Mouse (Mus musculus) forebrain, embryonic 14.5 days (tissue): ENCODE data around the gene Rnf150. TPM values are rescaled to one million over a fixed set of nuclear protein-coding genes. Genes with fewer than 3 reads are reported as not detected.
"Not testable (repeated sequence)": the region's sequence is repeated elsewhere in the genome, so short reads cannot be mapped to it uniquely, and the experiment has no call there.

Source experiments
- ATAC-seq: fragments of 200-750 bp; cut with Nextera tagmentation; 2 replicates; pipeline ENCODE4 v1.8.0; 2017; ENCODE audit warnings: mild to moderate bottlenecking, moderate library complexity
- DNase-seq: peaks from one replicate; pipeline ENCODE4 v3.0.0-alpha.2; 2015; ENCODE audit warnings: low spot score
- H3K27ac ChIP-seq: fragments of 300-500 bp; sonication (generic); 2 replicates; pipeline ENCODE4 v1.5.1; 2014; ENCODE audit warnings: low read depth, mild to moderate bottlenecking, control low read depth, low read length, moderate library complexity
- H3K27me3 ChIP-seq: fragments of 300-500 bp; sonication (generic); replicated peaks from 2 replicates; pipeline ENCODE4 v1.6.1; 2014; ENCODE audit warnings: low read length, control low read depth, mixed read lengths; ENCODE audit not compliant: control insufficient read depth, insufficient read depth
- H3K36me3 ChIP-seq: fragments of 300-500 bp; sonication (generic); 2 replicates; pipeline ENCODE4 v1.6.1; 2014; ENCODE audit warnings: low read length, control low read depth; ENCODE audit not compliant: control insufficient read depth, insufficient read depth
- H3K4me1 ChIP-seq: fragments of 300-500 bp; sonication (generic); 2 replicates; pipeline ENCODE4 v1.6.1; 2014; ENCODE audit warnings: antibody characterized with exemption, low read length, control low read depth; ENCODE audit not compliant: control insufficient read depth, insufficient read depth
- H3K4me2 ChIP-seq: fragments of 300-500 bp; sonication (generic); 2 replicates; pipeline ENCODE4 v1.6.1; 2014; ENCODE audit warnings: mild to moderate bottlenecking, control low read depth, low read length
- H3K4me3 ChIP-seq: fragments of 300-500 bp; sonication (generic); 2 replicates; pipeline ENCODE4 v1.5.1; 2014; ENCODE audit warnings: low read depth, low read length, control low read depth
- H3K9ac ChIP-seq: fragments of 300-500 bp; sonication (generic); 2 replicates; pipeline ENCODE4 v1.6.1; 2014; ENCODE audit warnings: mild to moderate bottlenecking, low read length, control low read depth, moderate library complexity
- H3K9me3 ChIP-seq: fragments of 300-500 bp; sonication (generic); replicated peaks from 2 replicates; pipeline ENCODE4 v1.6.1; 2016; ENCODE audit warnings: low read length, control low read depth, mixed read lengths; ENCODE audit not compliant: control insufficient read depth
- WGBS: fragments of 180-500 bp; shearing (Covaris S2); extraction: QIAGEN DNeasy Blood & Tissue Kit; methylation state at CpG from one replicate; pipeline ENCODE4 v1.1.7; 2014; 5-methylcytosine and 5-hydroxymethylcytosine counted together
- polyA plus RNA-seq: library from polyadenylated mRNA; unstranded; fragments of >200 nt; fragmentation: Nextera tagmentation; extraction: Ambion mirVana; gene quantifications from 2 replicates; pipeline ENCODE4 v1.2.1, GENCODE M21; 2014

Gene Rnf150
- polyA plus RNA-seq, 1 experiment from 2014 or later = 0.89 TPM

- Histone ChIP-seq H3K27ac (no peak overlapping the region), H3K4me2 (no peak overlapping the region), H3K9ac (no peak overlapping the region), H3K4me3 (no peak overlapping the region), H3K4me1 (no peaks in the 10 kb centered on the region), H3K36me3 (no peaks in the 10 kb centered on the region), H3K27me3 (no peaks in the 10 kb centered on the region), H3K9me3 (no peaks in the 10 kb centered on the region)
- ATAC-seq (no peak), DNase-seq (no peak)
- WGBS = 92% methylated on average over 1 of the region's 1 CpGs
These were observed 213.5 kb downstream of the Rnf150 start for GRCm38 (mm10) chr8:83076621-83077020.

- WGBS = 71% methylated on average over 2 of the region's 2 CpGs
These were observed 214.2 kb downstream of the Rnf150 start for GRCm38 (mm10) chr8:83077329-83077728.

GRCm38 (mm10) chr8:83078701-83079533, 215.8 kb downstream of the Rnf150 start:
- Histone ChIP-seq H3K9ac (no peak overlapping the region), H3K27me3 (no peaks in the 10 kb centered on the region), H3K4me2 (no peak overlapping the region), H3K4me3 (no peak overlapping the region), H3K27ac (no peak overlapping the region), H3K9me3 (no peaks in the 10 kb centered on the region), H3K36me3 (no peaks in the 10 kb centered on the region), H3K4me1 (no peaks in the 10 kb centered on the region)
- DNase-seq (no peak), ATAC-seq (no peak)
- WGBS = 90% methylated on average over 12 of the region's 12 CpGs

More at GRCm38 (mm10) chr8:83077329-83077728, 214.2 kb downstream of the Rnf150 start:
- H3K9ac ChIP-seq = no peak overlapping the region
- ATAC-seq (no peak), DNase-seq (no peak)
- no peak overlapping the region for H3K4me2 ChIP-seq
- H3K4me3 ChIP-seq = no peak overlapping the region
- no peaks in the 10 kb centered on the region for H3K36me3 ChIP-seq
- H3K27ac ChIP-seq = no peak overlapping the region
- H3K9me3 ChIP-seq = no peaks in the 10 kb centered on the region
- H3K4me1 ChIP-seq = no peaks in the 10 kb centered on the region
- H3K27me3 ChIP-seq = no peaks in the 10 kb centered on the region

- Histone ChIP-seq H3K9ac (no peak overlapping the region), H3K27ac (no peak overlapping the region), H3K36me3 (no peaks in the 10 kb centered on the region), H3K4me3 (no peak overlapping the region), H3K27me3 (no peaks in the 10 kb centered on the region), H3K4me2 (no peak overlapping the region), H3K9me3 (no peaks in the 10 kb centered on the region), H3K4me1 (no peaks in the 10 kb centered on the region)
- ATAC-seq = 0 out of 2 replicates have a peak, but pooled peaks have one; percentile 32
- 89% methylated on average over 5 of the region's 5 CpGs for WGBS
- DNase-seq = no peak
These were observed 216.3 kb downstream of the Rnf150 start for GRCm38 (mm10) chr8:83079534-83079844.

- WGBS = 78% methylated on average over 4 of the region's 4 CpGs
- DNase-seq (no peak), ATAC-seq (no peak)
- no peaks in the 10 kb centered on the region for H3K36me3 ChIP-seq
- no peak overlapping the region for H3K4me3 ChIP-seq
- H3K4me2 ChIP-seq = no peak overlapping the region
- no peaks in the 10 kb centered on the region for H3K27me3 ChIP-seq
- H3K27ac ChIP-seq = no peak overlapping the region
- H3K9ac ChIP-seq = no peak overlapping the region
- H3K9me3 ChIP-seq = no peaks in the 10 kb centered on the region
- no peaks in the 10 kb centered on the region for H3K4me1 ChIP-seq
These were observed 218.1 kb downstream of the Rnf150 start for GRCm38 (mm10) chr8:83081266-83081665.

- 77% methylated on average over 7 of the region's 8 CpGs for WGBS
- not testable (repeated sequence) for H3K4me1 ChIP-seq, H3K36me3 ChIP-seq, ATAC-seq, DNase-seq, H3K4me2 ChIP-seq, H3K27me3 ChIP-seq, H3K4me3 ChIP-seq, H3K9ac ChIP-seq, H3K27ac ChIP-seq, H3K9me3 ChIP-seq
These were observed 218.7 kb downstream of the Rnf150 start for GRCm38 (mm10) chr8:83081806-83082205.

- DNase-seq = no peak
- Histone ChIP-seq H3K9me3 (no peaks in the 10 kb centered on the region), H3K27me3 (no peaks in the 10 kb centered on the region), H3K4me2 (no peak overlapping the region), H3K36me3 (no peaks in the 10 kb centered on the region), H3K27ac (no peak overlapping the region), H3K4me1 (no peaks in the 10 kb centered on the region), H3K9ac (no peak overlapping the region), H3K4me3 (no peak overlapping the region)
- ATAC-seq = no peak
- 85% methylated on average over 7 of the region's 7 CpGs for WGBS
These were observed 219.1 kb downstream of the Rnf150 start for GRCm38 (mm10) chr8:83082251-83082650.

- ATAC-seq (no peak), DNase-seq (no peak)
- H3K36me3 ChIP-seq = no peaks in the 10 kb centered on the region
- H3K4me2 ChIP-seq = no peak overlapping the region
- H3K4me3 ChIP-seq = no peak overlapping the region
- H3K27ac ChIP-seq = no peak overlapping the region
- H3K9me3 ChIP-seq = no peaks in the 10 kb centered on the region
- H3K9ac ChIP-seq = no peak overlapping the region
- 66% methylated on average over 6 of the region's 6 CpGs for WGBS
- H3K4me1 ChIP-seq = no peaks in the 10 kb centered on the region
- H3K27me3 ChIP-seq = no peaks in the 10 kb centered on the region
These were observed 220.3 kb downstream of the Rnf150 start for GRCm38 (mm10) chr8:83083452-83083851.

GRCm38 (mm10) chr8:83085581-83085980, 222.4 kb downstream of the Rnf150 start:
- Histone ChIP-seq H3K36me3 (no peaks in the 10 kb centered on the region), H3K9me3 (no peaks in the 10 kb centered on the region), H3K4me1 (no peaks in the 10 kb centered on the region), H3K4me2 (no peak overlapping the region), H3K9ac (no peak overlapping the region), H3K27me3 (no peaks in the 10 kb centered on the region), H3K27ac (no peak overlapping the region), H3K4me3 (no peak overlapping the region)
- no peak for ATAC-seq
- 78% methylated on average over 3 of the region's 3 CpGs for WGBS
- DNase-seq = no peak
